Mouse (Mus musculus) right cerebral cortex, postnatal 10 days (tissue): Measurements from ENCODE around the gene Man1c1.

ENCODE experiments used
- DNase-seq, 2 experiments: peaks; one replicate each; pipeline ENCODE4 v3.0.0; 2021; ENCODE audit warnings: low spot score in 2 of 2

Man1c1 gene

DNA sequence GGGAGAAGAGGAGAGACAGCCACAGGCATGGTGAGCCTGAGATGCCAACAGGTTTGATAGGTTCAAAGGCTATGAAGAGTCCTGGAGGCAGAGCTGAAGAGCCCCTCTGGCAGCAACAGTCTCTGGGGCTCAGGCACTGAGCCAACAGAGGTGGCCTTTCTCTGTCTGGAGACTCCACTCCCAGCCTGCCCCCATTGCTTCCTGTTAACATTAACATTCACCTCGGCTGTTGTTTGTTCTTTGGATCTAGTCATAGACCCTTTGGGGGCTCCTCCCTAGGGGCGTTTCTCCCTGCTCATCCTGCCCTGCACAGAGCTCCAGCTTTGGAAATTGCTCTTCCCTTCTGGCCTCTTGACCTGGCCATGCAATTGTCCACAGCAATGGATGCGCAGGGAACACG lies 20.9 kb upstream of the Man1c1 start:
- DNase-seq = no peak

DNA sequence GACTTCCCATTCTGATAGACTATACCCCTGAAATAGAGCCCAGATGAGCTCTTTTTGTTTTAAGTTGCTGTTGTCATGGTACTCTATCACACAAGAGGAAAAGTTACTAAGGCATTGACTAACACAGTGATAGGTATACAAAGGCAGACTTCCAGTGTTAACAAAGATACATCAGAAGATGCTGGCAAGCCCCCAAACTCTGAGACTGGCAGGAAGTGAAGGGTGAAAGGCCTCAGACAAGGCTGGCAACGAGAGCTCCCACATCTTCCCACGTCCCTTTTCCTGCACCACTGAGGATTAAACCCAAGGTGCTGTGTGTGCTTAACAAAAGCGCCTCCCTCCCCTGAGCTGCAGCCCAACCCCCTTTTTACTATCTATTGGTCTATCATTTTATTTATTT lies 19.2 kb upstream of the Man1c1 start:
- DNase-seq = no peak

DNA sequence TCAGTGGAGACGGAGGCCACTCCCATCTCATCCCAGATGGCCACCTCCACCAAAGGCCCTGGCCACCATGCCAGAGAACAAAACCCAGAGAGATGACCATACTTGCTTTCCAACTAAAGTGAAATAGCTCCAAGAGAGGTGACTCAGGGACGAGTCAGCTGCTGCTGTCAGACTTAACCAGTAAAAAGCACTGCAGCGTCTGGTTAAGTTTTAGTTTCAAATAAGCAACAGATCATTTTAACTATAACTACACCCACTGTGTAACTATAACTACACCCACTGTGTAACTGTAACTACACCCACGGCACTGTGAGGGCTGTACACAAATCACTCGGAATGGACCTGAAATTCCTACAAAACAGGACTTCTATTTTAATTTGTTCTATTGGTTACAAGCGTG lies 17.0 kb upstream of the Man1c1 start:
- DNase-seq = no peak

DNA sequence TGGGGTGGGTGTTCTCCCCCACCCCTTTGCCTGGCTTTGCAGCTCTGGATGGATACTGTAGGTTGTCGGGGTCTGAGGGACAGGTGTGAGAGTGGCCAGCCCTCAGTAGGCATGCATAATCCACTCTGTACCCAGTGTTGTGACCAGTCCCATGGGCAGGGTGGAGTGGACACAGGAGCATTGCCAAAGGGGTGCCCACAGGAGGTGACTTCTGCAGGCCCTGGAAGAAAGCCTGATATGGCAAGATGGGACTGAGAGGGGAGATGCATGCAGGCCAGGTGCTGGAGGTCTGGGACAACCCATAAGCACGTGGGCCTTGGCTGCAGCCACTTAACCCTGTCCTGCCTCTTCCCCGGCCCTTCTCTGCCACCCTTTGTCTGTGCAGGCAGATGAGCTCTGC lies 16.3 kb upstream of the Man1c1 start:
- no peak for DNase-seq

DNA sequence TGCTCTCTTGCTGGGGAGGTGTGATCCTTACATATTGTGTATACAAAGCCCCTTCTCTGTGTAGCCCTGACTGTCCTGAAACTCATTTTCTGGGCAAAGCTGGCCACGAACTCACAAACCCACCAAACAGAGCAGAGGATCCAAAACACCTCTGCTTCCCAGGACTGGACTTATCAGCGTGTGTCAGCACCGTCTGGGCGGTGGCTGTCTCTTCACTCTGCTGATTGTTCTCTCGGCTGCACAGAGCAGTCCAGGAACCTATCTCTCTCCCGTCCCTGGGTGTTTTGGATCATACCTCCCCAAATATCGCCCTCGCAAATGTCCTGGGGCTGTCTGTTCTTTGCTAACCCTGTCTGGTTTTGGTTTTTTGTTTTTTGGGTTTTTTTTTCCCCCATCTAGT lies 15.4 kb upstream of the Man1c1 start:
- no peak for DNase-seq

DNA sequence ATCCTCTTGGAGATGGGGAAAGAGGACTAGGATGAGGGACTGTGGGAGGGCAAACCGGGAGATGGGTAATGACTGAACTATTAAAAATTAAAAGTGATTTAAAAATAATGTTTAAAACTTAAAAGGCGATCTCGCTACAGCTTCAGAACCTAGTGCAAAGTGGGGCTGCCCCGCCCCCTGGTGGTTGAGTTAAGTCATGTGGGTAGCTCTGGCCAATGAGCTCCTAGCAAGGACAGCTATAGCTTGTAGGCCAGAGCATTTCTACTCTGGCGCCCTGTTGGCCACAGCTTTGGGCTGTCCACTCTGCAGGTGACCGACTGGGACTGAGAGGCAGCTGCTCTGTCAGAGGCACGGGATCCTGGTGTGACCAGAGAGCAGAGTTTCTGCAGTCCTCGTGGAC lies 9.8 kb upstream of the Man1c1 start:
- peak; percentile 86 to 90 for DNase-seq

DNA sequence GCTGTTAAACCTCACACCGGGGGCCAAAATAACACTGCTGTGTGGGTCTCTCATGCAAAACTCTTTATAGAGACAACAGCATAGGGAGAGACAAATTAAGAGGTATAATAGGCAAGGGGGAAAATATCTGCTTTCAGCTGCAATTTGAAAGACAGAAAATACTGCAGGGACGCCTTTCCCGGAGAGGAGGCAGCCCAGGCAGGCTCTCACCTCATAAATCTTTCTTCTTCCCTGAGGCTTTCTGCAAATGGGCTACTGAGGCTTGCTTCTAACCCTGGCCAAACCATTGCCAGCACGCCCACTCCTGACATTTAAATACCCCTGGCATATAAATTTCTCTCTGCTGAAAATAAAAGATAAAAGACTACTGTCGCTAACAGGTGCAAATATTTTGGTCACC lies 1.2 kb upstream of the Man1c1 start:
- no peak for DNase-seq

DNA sequence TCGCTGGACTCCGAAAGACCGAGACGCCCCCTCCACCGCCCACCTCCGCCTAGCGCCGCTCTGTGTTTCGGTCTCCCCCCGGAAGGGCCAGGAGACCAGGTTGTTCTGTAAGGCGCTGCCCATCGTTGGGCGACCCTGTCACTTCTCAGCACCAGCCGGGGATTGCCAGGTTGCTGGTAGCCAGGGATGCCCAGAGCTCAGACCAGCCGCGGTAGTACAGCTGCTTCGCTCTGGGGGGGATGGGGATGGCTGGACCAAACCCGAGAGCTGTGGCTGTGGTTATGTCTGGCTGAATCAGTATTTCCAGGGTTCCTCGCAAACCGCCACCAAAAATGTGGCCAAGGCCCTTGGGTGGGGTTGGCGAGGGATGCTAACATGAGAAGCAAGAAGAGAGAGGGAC lies 500 bp upstream of the Man1c1 start:
- no peak for DNase-seq

DNA sequence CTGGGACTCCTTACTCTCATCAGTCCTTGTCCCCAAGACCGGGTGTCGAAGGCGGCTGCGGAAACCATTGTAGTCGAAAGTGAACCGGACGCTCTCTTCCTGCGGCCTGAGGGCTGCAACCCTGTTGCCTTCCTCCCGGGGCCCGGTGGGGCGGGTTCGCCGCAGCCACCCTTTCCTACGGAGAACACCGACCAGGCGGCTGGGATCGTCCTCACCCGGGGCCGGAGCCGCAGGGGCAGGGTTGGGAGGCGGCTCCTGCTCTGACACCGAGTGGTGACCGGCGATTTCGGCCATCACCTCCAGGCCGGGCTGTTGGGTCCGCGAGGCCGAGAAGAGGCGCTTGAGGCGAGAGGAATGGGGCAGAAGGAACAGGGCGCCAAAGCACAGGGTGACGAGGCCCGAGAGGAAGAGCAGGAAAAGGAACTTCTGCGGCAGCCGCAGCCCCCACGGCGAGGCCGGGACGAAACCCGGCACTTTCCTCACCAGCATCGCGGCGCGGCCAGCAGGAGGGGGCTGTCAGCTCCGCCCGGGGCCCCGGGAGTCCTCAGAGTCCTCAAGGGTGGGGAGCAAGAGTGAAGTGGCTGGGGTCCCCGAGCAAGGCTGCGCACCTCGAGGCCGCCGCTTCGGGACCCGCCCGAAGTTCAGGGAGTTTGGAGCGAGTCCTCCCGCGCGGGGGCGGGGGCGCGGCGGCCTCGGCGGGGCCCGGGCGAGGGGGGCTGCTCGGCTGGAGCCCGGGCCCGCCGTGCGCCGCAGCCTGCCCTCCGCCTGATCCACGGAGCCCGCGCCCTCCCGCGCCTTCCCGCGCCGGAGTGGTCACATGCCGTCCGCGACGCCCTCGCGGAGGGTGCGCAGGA lies 882 bp downstream of the Man1c1 start:
- peak; percentile 47 to 51 for DNase-seq

DNA sequence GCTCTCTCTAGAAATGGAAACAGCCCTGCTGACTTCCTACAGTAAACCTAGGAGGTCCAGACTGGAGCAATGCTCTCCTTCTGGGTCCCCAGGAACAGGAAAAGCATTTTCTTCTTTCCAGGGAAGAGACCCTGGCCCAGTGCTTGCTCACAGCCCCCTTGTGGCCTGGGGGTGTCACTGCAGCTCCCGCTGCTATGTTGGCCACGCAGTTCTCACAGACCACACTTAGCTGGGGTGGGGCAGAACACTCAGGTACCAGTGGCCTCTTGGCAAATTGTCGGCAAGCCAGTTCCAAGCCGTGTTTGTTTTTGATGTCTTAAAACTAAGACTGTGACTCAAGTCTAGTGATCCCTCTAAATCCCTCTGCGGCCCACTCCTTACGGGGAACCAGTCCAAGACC lies 2.2 kb downstream of the Man1c1 start:
- peak; percentile 79 to 85 for DNase-seq

DNA sequence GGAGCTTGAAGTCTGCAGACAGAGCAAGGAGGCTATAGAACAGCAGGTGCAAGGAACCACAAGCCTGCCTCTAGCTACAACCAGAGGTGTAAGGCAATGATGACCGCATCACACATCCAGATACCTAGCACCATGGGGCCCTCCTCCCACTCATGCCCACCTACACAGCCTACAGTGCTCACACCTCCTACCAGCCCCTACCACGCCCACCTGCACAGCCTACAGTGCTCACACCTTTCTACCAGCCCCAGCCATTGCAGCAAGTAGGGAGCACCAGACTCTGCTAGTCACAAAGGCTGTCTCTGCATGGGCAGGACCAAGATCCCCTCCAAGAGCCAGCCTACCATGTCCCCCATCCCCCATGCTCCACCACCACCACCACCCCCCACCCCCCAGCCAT lies 3.2 kb downstream of the Man1c1 start:
- no peak for DNase-seq

DNA sequence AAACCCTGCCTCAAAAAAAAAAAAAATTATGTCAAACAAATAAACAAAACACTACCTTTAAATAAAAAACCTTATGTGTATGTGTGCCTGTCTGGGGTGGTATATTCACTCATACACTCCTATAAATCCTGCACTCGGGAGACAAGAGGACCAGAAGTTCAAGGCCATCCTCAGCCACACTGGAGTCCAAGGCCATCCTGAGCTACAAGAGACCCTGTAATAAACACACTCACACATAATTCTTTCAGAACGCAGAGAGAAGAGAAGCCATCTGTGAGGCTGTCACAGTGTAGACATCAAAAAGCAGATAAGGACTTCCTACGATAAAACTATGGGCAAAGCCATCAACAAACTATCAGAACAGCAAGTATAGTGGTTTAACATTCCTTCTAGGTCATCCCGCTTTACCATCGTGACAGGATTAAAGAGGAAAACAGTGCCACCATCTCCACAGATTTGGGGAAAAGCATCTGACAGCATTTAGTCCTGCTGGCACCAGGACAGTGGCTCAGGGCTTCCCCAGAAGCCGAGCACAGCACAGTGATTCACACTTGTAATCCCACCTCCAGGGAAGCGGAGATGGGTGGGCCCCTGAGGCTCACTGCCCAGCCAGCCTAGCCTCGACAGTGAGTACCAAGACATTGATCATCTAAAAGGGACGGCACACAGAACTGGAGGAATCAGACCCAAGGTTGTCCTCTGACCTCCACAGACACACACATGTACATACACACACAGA lies 10.7 kb downstream of the Man1c1 start:
- DNase-seq = no peak

DNA sequence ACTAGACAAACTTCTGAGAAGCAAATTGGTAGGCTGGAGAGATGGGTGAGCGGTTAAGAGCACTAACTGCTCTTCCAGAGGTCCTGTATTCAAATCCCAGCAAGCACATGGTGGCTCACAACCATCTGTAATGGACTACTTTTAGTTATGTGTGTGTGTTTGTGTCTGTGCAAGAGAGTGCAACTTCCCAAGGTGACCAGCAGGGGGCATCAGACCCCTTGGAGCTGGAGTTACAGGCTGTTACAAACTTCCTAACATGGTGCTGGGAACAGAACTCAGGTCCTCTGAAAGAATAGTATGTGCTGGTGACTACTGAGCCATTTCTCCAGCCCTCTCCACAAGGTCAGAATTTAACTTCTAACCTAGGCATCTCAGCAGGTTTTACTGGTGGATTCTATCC lies 11.7 kb downstream of the Man1c1 start:
- no peak for DNase-seq

DNA sequence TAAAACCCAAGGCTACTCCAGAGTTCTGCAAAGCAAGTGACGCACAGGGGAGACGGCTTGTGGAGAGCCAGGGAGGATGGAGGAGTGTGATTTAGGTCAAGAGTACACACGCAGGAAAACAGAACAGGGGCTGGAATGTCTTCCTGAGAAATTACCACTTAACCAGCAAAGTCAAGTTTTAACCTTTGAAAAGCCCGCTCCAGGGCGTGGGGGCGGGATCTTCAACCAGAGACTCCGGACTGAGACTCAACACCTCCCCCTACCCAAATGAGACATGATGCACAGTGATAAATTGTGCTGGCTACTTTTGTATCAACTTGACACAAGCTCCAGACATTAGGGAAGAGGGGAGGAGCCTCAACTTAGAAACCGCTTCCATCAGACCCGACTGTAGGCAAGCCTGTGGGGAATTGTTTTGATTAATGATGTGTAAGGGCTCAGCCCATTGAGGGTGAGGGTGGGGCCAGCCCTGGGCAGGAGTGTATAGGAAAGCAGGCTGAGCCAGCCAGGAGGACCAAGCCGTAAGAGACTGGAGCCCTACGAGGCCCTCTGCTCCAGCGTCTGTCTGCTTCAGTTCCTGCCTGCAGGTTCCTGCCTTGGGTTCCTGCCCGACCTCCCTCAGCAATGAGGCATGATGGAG lies 17.9 kb downstream of the Man1c1 start:
- DNase-seq = no peak

DNA sequence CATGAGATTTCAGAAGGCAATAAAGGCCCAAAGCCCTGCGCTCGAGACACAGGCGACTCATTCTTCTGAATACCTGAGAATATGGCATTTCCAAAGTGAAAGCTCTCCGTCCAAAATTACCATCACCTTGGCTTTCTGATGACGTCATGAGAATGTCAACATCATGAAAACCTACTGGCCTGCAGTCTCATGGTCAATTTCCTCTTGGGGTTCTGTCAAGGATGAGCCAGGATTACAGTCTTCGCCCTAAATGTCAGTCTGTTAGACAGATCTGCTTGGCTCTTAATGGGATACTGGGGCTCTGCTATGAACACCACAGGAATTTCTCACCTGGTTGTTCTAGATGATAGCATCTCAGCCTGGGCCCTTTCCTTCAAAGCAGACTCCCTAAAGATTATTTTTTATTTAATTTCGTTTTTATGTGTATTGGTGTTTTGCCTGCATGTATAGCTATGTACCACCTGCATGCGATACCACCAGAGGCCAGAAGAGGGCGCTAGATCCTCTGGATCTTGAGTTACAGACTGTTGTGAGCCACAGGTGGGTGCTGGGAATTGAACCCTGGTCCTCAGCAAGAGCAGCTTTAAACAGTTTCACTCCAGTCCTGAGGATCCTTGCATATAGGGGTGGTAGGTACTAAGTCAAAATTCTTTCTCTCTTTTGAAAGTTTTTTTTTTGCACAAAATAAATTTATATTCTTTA lies 19.3 kb downstream of the Man1c1 start:
- DNase-seq = no peak

DNA sequence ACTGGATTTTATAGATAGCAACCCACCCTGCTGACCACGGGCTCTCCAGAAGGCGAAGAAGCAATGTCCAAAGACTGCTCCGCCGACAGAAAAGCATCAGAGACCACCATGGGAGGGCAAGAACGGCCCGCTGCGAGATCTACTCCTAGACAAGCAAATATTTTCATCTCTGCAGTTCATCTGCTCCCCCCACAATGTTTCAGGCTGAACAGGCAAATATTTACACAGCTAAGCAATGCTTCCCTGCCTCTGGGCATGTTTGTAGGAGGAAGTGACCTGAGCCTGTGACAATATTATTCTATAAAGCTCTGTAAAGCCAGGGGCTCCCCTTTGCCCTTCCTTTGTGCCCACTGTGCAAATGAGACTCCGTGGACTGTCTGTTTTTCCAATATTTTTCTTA lies 20.2 kb downstream of the Man1c1 start:
- no peak for DNase-seq

DNA sequence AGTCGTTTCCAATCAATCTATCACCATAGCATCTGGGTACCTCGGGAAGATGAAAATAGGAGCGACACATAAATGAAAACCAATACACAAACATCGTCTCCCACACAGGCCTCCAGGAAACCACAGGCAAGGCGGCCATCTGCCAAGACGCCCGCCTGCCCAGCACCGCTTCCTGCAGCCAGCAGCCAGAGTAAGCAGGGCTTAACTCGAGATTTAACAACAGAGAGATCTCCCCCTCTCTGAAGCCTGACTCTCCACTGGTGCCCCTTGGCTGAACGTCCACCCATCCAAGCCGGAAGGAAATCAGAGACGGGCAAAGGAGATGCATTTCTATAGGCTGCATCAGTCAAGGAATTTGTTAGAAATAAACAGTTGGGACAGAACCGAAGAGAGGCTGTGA lies 21.1 kb downstream of the Man1c1 start:
- DNase-seq = no peak

DNA sequence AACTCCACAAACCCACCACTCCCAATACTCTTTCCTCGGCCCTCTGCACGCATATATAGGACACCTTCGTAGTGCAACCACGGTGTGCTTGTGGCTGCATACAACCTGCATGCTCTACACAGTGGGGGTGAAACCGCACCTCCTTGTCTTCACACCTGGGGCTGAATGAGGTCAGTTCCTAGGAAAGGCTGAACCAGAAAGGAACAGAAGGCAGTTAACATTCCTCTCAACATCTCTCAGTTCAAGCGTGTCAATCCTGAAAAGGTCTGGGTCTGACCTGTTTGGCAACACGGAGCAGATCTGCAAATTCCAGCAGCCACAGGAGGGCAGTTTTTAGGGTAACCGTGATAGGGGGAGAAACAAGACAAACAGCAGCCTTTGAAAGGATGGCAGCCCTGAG lies 21.7 kb downstream of the Man1c1 start:
- DNase-seq = no peak

DNA sequence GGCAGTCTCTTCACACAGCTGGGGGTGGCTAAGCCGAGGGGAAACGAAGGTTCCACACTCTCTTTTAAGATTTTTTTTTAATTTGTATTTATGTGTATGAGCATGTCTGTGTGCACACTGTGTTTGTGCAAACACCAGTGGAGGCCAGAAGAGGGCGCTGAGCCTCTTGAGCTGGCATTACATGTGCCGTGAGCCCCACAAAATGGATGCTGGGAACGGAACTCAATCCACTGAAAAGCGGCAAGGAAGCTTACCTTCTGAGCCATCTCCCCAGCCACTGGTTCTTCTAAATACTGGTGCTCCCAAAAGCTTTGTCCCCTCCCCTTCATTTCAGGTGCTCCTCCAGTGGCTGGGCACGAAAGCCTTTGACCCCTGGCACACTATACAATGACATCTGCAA lies 22.3 kb downstream of the Man1c1 start:
- no peak for DNase-seq

DNA sequence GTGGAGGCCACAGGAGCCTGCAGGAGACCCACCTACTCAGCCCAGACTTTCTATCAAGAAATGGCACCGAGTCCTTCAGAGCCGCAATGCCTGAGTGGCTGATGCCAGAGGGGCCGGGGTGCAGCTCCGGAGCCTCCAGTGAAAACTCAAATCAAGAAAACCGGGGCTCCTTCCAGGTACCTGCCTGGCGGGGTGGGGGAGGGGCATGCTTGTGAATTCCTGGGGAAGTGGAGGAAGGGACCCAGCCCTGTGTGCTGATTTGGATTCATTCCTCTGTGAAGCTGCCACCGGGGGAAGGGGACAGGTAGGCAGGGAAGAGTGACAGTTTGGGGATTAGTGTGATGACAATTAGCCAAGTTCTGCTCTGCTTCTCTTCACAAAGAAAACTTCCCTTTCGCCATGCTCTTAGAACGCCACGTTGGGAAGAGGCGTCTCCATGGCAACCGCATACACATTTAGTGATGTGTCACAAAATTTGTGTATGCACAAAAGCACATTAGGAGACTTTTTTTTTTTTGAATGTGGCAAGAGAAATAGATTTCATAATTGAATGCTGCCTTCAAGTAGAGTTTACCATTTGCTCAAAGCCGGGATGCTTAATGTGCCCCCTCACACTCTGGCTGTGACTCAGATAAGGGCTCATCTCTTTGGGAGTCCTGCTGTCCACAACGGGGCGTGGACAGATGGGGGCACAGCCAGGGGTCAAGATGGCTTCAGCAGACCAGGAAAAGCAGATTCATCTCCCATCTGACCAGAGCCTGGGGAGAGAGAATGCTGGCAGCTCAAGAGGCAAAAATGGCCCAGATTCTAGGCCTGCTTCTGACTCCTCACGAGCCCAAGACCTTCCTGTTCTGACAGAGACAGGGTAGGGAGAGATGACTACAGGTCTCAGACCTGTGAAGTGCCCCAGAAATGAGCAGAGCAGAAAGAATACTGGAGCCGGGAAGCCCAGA lies 26.3 kb downstream of the Man1c1 start:
- DNase-seq = peak; percentile 83 to 89

DNA sequence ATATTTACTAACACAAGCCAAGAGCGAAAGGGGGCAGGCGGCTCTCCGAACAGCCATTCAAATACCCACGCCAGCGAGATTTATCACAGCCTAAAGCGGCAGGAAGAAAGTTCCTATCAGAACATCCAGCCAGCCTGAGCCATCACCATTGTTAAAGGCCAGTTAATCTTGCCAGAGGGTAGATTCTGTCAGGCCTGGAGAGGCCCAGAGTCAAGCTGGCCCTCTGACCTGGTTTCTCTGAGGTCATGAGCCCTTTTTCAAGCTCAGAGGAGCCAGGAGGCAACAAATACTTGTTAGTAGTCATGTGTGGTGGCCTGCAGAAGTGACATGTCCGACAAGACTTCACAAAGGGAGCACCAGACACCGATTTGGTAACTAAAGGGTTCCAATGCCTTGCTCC lies 28.3 kb downstream of the Man1c1 start:
- DNase-seq = no peak
